Mouse (Mus musculus) bone marrow macrophage, adult 2 months (primary cell): ENCODE data around the gene Trim31.

ENCODE experiments used
- CTCF ChIP-seq: IDR thresholded peaks from 2 replicates; pipeline ENCODE4 v1.5.1; 2012; ENCODE audit warnings: low read depth, mild to moderate bottlenecking, low read length, moderate library complexity
- POLR2A ChIP-seq: IDR thresholded peaks from 2 replicates; pipeline ENCODE4 v1.6.1; 2012; ENCODE audit warnings: mild to moderate bottlenecking, low read depth, low read length, borderline replicate concordance

- TF ChIP-seq CTCF (no peak), POLR2A (no peak)
These were observed 47.9 kb upstream of the Trim31 start for GRCm38 (mm10) chr17:36849992-36850391.
